Mouse (Mus musculus): Measurements from ENCODE around the gene Gh. TPM values are rescaled to one million over a fixed set of nuclear protein-coding genes. Genes with fewer than 3 reads are reported as not detected.
"Not testable (repeated sequence)": the region's sequence is repeated elsewhere in the genome, so short reads cannot be mapped to it uniquely, and the experiment has no call there.

Gh gene
- polyA plus RNA-seq (2015; fragmentation: Nextera tagmentation; extraction: Ambion mirVana): not detected in 2 replicates

GRCm38 (mm10) chr11:106301765-106302164 lies at the start of gene Gh:
Gene Gh, minus strand, starts transcription at chr11:106301865.
- no peaks in the 10 kb centered on the region for H3K36me3 ChIP-seq (ENCODE audit: control insufficient read depth, insufficient read depth)
- 80% methylated on average over 9 of the region's 9 CpGs for WGBS
- ATAC-seq: no peak
- H3K27me3 ChIP-seq (replicated peaks; ENCODE audit: control insufficient read depth, insufficient read depth, low read length): no peaks in the 10 kb centered on the region
- H3K4me3 ChIP-seq (replicated peaks; ENCODE audit: low read length): no peak within 1 kb of the TSS
- no peak within 1 kb of the TSS for H3K4me2 ChIP-seq (ENCODE audit: low read length)
- no peaks in the 10 kb centered on the region for H3K4me1 ChIP-seq (replicated peaks; ENCODE audit: control insufficient read depth, insufficient read depth, low read length)
- no peak within 1 kb of the TSS for H3K9ac ChIP-seq (replicated peaks; ENCODE audit: low read depth, low read length)
- H3K9me3 ChIP-seq (ENCODE audit: control insufficient read depth, low read length): no peaks in the 10 kb centered on the region
- H3K27ac ChIP-seq (ENCODE audit: low read length): no peak within 1 kb of the TSS

- 61% methylated on average over 3 of the region's 3 CpGs for WGBS
- Histone ChIP-seq H3K9me3 (ENCODE audit: control insufficient read depth, low read length) (no peaks in the 10 kb centered on the region), H3K4me3 (replicated peaks; ENCODE audit: low read length) (no peak overlapping the region), H3K27me3 (replicated peaks; ENCODE audit: control insufficient read depth, insufficient read depth, low read length) (no peaks in the 10 kb centered on the region), H3K9ac (replicated peaks; ENCODE audit: low read depth, low read length) (no peak overlapping the region), H3K4me2 (ENCODE audit: low read length) (no peak overlapping the region), H3K36me3 (ENCODE audit: control insufficient read depth, insufficient read depth) (no peaks in the 10 kb centered on the region), H3K27ac (ENCODE audit: low read length) (no peak overlapping the region), H3K4me1 (replicated peaks; ENCODE audit: control insufficient read depth, insufficient read depth, low read length) (no peaks in the 10 kb centered on the region)
- ATAC-seq: no peak
Measured at GRCm38 (mm10) chr11:106351253-106351652, 49.6 kb upstream of the Gh start.

DNA sequence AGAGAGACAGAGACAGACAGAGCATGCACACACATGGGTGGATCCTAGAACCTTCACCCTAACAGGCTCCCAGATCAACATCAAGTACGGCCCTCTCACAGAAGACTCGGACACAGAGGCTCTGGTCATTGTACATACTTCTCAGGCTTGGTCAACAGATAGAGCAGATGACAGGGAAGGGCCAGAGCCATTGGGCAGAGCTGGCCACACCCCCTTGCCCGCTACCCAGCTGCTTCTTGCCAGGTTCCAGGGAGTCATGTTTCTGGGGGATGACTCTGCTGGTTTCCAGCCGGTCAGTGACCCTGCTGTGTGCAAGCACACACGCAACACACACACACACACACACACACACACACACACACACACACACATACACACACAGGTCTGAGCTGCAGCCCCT lies 49.2 kb upstream of the Gh start:
- 67% methylated on average over 5 of the region's 5 CpGs for WGBS
- H3K36me3 ChIP-seq (ENCODE audit: control insufficient read depth, insufficient read depth): no peaks in the 10 kb centered on the region
- H3K27ac ChIP-seq (ENCODE audit: low read length): no peak overlapping the region
- no peaks in the 10 kb centered on the region for H3K9me3 ChIP-seq (ENCODE audit: control insufficient read depth, low read length)
- no peak overlapping the region for H3K4me3 ChIP-seq (replicated peaks; ENCODE audit: low read length)
- H3K9ac ChIP-seq (replicated peaks; ENCODE audit: low read depth, low read length): no peak overlapping the region
- H3K27me3 ChIP-seq (replicated peaks; ENCODE audit: control insufficient read depth, insufficient read depth, low read length): no peaks in the 10 kb centered on the region
- ATAC-seq: no peak
- no peaks in the 10 kb centered on the region for H3K4me1 ChIP-seq (replicated peaks; ENCODE audit: control insufficient read depth, insufficient read depth, low read length)
- H3K4me2 ChIP-seq (ENCODE audit: low read length): no peak overlapping the region

GRCm38 (mm10) chr11:106349772-106350171 lies 48.1 kb upstream of the Gh start:
- ATAC-seq: no peak
- Histone ChIP-seq H3K27me3 (replicated peaks; ENCODE audit: control insufficient read depth, insufficient read depth, low read length) (no peaks in the 10 kb centered on the region), H3K4me2 (ENCODE audit: low read length) (no peak overlapping the region), H3K4me1 (replicated peaks; ENCODE audit: control insufficient read depth, insufficient read depth, low read length) (no peaks in the 10 kb centered on the region), H3K36me3 (ENCODE audit: control insufficient read depth, insufficient read depth) (no peaks in the 10 kb centered on the region), H3K9me3 (ENCODE audit: control insufficient read depth, low read length) (no peaks in the 10 kb centered on the region), H3K27ac (ENCODE audit: low read length) (no peak overlapping the region), H3K4me3 (replicated peaks; ENCODE audit: low read length) (no peak overlapping the region), H3K9ac (replicated peaks; ENCODE audit: low read depth, low read length) (no peak overlapping the region)
- WGBS: 90% methylated on average over 6 of the region's 6 CpGs

GRCm38 (mm10) chr11:106344910-106345309 lies 43.2 kb upstream of the Gh start:
- ATAC-seq: no peak
- H3K4me2 ChIP-seq (ENCODE audit: low read length): no peak overlapping the region

GRCm38 (mm10) chr11:106340990-106341520 lies 39.4 kb upstream of the Gh start:
- WGBS: 85% methylated on average over 9 of the region's 9 CpGs

More at GRCm38 (mm10) chr11:106344910-106345309, 43.2 kb upstream of the Gh start:
- WGBS: 52% methylated on average over 6 of the region's 6 CpGs
- no peak overlapping the region for H3K4me3 ChIP-seq (replicated peaks; ENCODE audit: low read length)
- H3K27ac ChIP-seq (ENCODE audit: low read length): no peak overlapping the region
- no peaks in the 10 kb centered on the region for H3K9me3 ChIP-seq (ENCODE audit: control insufficient read depth, low read length)
- H3K9ac ChIP-seq (replicated peaks; ENCODE audit: low read depth, low read length): no peak overlapping the region
- H3K36me3 ChIP-seq (ENCODE audit: control insufficient read depth, insufficient read depth): no peaks in the 10 kb centered on the region
- no peaks in the 10 kb centered on the region for H3K27me3 ChIP-seq (replicated peaks; ENCODE audit: control insufficient read depth, insufficient read depth, low read length)
- H3K4me1 ChIP-seq (replicated peaks; ENCODE audit: control insufficient read depth, insufficient read depth, low read length): no peaks in the 10 kb centered on the region

GRCm38 (mm10) chr11:106339323-106339722 lies 37.7 kb upstream of the Gh start:
- not testable (repeated sequence) for H3K36me3 ChIP-seq (ENCODE audit: control insufficient read depth, insufficient read depth); H3K4me3 ChIP-seq (replicated peaks; ENCODE audit: low read length); H3K27ac ChIP-seq (ENCODE audit: low read length); H3K27me3 ChIP-seq (replicated peaks; ENCODE audit: control insufficient read depth, insufficient read depth, low read length); ATAC-seq; H3K4me2 ChIP-seq (ENCODE audit: low read length); H3K9me3 ChIP-seq (ENCODE audit: control insufficient read depth, low read length); H3K9ac ChIP-seq (replicated peaks; ENCODE audit: low read depth, low read length); H3K4me1 ChIP-seq (replicated peaks; ENCODE audit: control insufficient read depth, insufficient read depth, low read length)
- 89% methylated on average over 4 of the region's 4 CpGs for WGBS

More at GRCm38 (mm10) chr11:106340990-106341520, 39.4 kb upstream of the Gh start:
- H3K9ac ChIP-seq (replicated peaks; ENCODE audit: low read depth, low read length): no peak overlapping the region
- ATAC-seq: no peak
- no peaks in the 10 kb centered on the region for H3K9me3 ChIP-seq (ENCODE audit: control insufficient read depth, low read length)
- H3K27me3 ChIP-seq (replicated peaks; ENCODE audit: control insufficient read depth, insufficient read depth, low read length): no peaks in the 10 kb centered on the region
- H3K27ac ChIP-seq (ENCODE audit: low read length): no peak overlapping the region
- H3K4me3 ChIP-seq (replicated peaks; ENCODE audit: low read length): no peak overlapping the region
- no peaks in the 10 kb centered on the region for H3K36me3 ChIP-seq (ENCODE audit: control insufficient read depth, insufficient read depth)
- no peak overlapping the region for H3K4me2 ChIP-seq (ENCODE audit: low read length)
- no peaks in the 10 kb centered on the region for H3K4me1 ChIP-seq (replicated peaks; ENCODE audit: control insufficient read depth, insufficient read depth, low read length)

DNA sequence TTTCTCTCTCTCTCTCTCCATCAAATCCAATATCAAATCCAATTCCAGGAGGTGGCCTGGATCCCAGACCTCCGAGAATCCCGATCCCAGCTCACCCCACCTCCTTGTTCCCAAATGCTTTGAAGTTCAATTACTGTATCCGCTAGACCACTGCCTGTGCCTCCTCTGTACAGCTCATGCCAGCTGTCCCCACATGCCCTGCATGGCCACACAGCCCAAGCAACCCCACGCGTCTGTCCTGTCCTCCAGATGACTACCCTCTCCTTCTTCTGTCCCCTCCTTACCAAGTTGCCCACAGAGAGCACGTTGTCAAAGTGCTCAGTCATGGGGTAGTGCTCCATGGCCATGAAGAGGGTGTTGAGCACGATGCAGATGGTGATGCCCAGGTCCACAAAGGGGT lies 37.2 kb upstream of the Gh start:
- Histone ChIP-seq H3K27me3 (replicated peaks; ENCODE audit: control insufficient read depth, insufficient read depth, low read length) (no peaks in the 10 kb centered on the region), H3K36me3 (ENCODE audit: control insufficient read depth, insufficient read depth) (no peaks in the 10 kb centered on the region), H3K9ac (replicated peaks; ENCODE audit: low read depth, low read length) (no peak overlapping the region), H3K9me3 (ENCODE audit: control insufficient read depth, low read length) (no peaks in the 10 kb centered on the region), H3K4me1 (replicated peaks; ENCODE audit: control insufficient read depth, insufficient read depth, low read length) (no peaks in the 10 kb centered on the region), H3K4me2 (ENCODE audit: low read length) (no peak overlapping the region), H3K4me3 (replicated peaks; ENCODE audit: low read length) (no peak overlapping the region), H3K27ac (ENCODE audit: low read length) (no peak overlapping the region)
- 77% methylated on average over 7 of the region's 7 CpGs for WGBS
- no peak for ATAC-seq

DNA sequence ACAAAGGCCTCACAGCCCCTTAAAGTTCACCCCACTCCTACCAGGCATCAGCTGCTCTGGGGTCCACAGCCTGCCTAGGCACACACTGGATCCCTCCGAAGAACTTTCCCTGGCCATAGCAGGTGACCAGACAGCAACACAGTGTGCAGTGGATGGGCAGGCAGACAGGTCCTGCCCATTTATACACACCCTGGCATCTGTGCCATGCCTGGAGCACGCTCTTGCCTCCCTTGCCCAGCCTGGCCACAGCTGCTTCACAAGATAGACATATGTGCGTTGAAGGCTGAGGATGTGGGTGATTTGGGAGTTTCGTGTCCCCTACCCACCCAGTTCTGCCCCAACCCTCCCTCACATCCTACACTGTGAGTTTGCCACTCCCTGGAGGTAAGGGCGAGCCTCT lies 36.4 kb upstream of the Gh start:
- Histone ChIP-seq H3K4me1 (replicated peaks; ENCODE audit: control insufficient read depth, insufficient read depth, low read length) (no peaks in the 10 kb centered on the region), H3K27me3 (replicated peaks; ENCODE audit: control insufficient read depth, insufficient read depth, low read length) (no peaks in the 10 kb centered on the region), H3K36me3 (ENCODE audit: control insufficient read depth, insufficient read depth) (no peaks in the 10 kb centered on the region), H3K27ac (ENCODE audit: low read length) (no peak overlapping the region), H3K4me3 (replicated peaks; ENCODE audit: low read length) (no peak overlapping the region), H3K4me2 (ENCODE audit: low read length) (no peak overlapping the region), H3K9ac (replicated peaks; ENCODE audit: low read depth, low read length) (no peak overlapping the region), H3K9me3 (ENCODE audit: control insufficient read depth, low read length) (no peaks in the 10 kb centered on the region)
- no peak for ATAC-seq
- 70% methylated on average over 5 of the region's 5 CpGs for WGBS

DNA sequence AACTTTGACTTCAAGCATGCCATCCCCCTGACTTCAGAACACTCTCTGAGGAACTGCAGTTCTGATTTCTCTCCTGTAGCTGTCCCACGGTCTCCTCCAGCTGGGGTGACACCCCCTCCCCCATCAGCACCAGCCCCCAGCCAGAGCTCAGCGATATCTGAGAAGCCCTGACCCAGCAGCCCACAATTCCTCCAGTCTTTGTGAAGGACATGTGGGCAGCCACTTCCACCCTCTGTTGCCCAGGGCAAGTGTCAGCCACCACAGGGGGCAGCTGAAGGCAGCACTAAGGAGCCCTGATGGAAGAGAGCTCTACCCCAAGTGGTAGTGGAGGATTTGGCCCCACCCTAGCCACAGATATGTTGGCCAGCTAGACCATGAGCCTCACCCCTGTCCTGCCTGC lies 32.4 kb upstream of the Gh start:
- Histone ChIP-seq H3K9ac (replicated peaks; ENCODE audit: low read depth, low read length) (no peak overlapping the region), H3K27me3 (replicated peaks; ENCODE audit: control insufficient read depth, insufficient read depth, low read length) (no peaks in the 10 kb centered on the region), H3K4me1 (replicated peaks; ENCODE audit: control insufficient read depth, insufficient read depth, low read length) (no peaks in the 10 kb centered on the region), H3K36me3 (ENCODE audit: control insufficient read depth, insufficient read depth) (no peaks in the 10 kb centered on the region), H3K4me2 (ENCODE audit: low read length) (no peak overlapping the region), H3K27ac (ENCODE audit: low read length) (no peak overlapping the region), H3K4me3 (replicated peaks; ENCODE audit: low read length) (no peak overlapping the region), H3K9me3 (ENCODE audit: control insufficient read depth, low read length) (no peaks in the 10 kb centered on the region)
- WGBS: 22% methylated on average over 2 of the region's 2 CpGs
- ATAC-seq: no peak

All from forebrain, embryonic 16.5 days (tissue).